Mouse (Mus musculus): ENCODE results near the gene Cox6a2. TPM values are rescaled to one million over a fixed set of nuclear protein-coding genes. Genes with fewer than 3 reads are reported as not detected.
"Not testable (repeated sequence)": the region's sequence is repeated elsewhere in the genome, so short reads cannot be mapped to it uniquely, and the experiment has no call there.

The Cox6a2 gene
- polyA plus RNA-seq, 1 experiment from 2014 or later = 1.1 TPM

GRCm38 (mm10) chr7:128158688-128159354 lies 47.4 kb downstream of the Cox6a2 start:
- DNase-seq; H3K9me3 ChIP-seq (ENCODE audit: low read length); H3K36me3 ChIP-seq (replicated peaks; ENCODE audit: insufficient read depth, low read length); H3K4me2 ChIP-seq (ENCODE audit: low read depth, low read length); H3K27me3 ChIP-seq (ENCODE audit: insufficient read depth, low read length); H3K4me3 ChIP-seq (ENCODE audit: low read depth, low read length); H3K9ac ChIP-seq (replicated peaks); H3K4me1 ChIP-seq (ENCODE audit: insufficient read depth): not testable (repeated sequence)
- peak overlapping the region; percentile 48; the same call in 1 of the 2 replicates for H3K27ac ChIP-seq (ENCODE audit: low read depth)
- WGBS (ENCODE audit: insufficient replicate concordance) = 32% methylated on average over 7 of the region's 8 CpGs
- TF ChIP-seq EP300 (IDR thresholded peaks at IDR 0.05; ENCODE audit: low read depth) = peak; percentile 27; the same call in 1 of the 2 replicates
- peak; percentile 57; the same call in 1 of the 2 replicates for ATAC-seq

Other genes with a start within 250 kb of the Cox6a2 start
- gene Fus, start 238.9 kb downstream of the Cox6a2 start, polyA plus RNA-seq (2015; fragmentation: Nextera tagmentation; extraction: Ambion mirVana) = 94.5 and 99.2 TPM in 2 replicates
- 25.8 TPM in 2 replicates for gene Pycard, start 212.5 kb downstream of the Cox6a2 start, polyA plus RNA-seq (2015; fragmentation: Nextera tagmentation; extraction: Ambion mirVana)
- 0.12 TPM in 1 of 2 replicates, not detected in the other for gene Trim72, start 202.4 kb downstream of the Cox6a2 start, polyA plus RNA-seq (2015; fragmentation: Nextera tagmentation; extraction: Ambion mirVana)
- 5.1 and 6.1 TPM in 2 replicates for gene Itgam, start 143.7 kb downstream of the Cox6a2 start, polyA plus RNA-seq (2015; fragmentation: Nextera tagmentation; extraction: Ambion mirVana)
- 0.51 TPM in 1 of 2 replicates, not detected in the other for gene Gm49368, start 143.7 kb downstream of the Cox6a2 start, polyA plus RNA-seq (2015; fragmentation: Nextera tagmentation; extraction: Ambion mirVana)
- gene Itgax, start 76.8 kb downstream of the Cox6a2 start, polyA plus RNA-seq (2015; fragmentation: Nextera tagmentation; extraction: Ambion mirVana) = 0.26 and 0.34 TPM in 2 replicates
- gene Itgad, start 52.0 kb downstream of the Cox6a2 start, polyA plus RNA-seq (2015; fragmentation: Nextera tagmentation; extraction: Ambion mirVana) = 0.28 and 0.31 TPM in 2 replicates
- gene Armc5, start 31.0 kb upstream of the Cox6a2 start, polyA plus RNA-seq (2015; fragmentation: Nextera tagmentation; extraction: Ambion mirVana) = 5.4 and 5.6 TPM in 2 replicates
- 1.7 and 2.2 TPM in 2 replicates for gene 9130023H24Rik, start 31.6 kb upstream of the Cox6a2 start, polyA plus RNA-seq (2015; fragmentation: Nextera tagmentation; extraction: Ambion mirVana)
- 10.1 and 10.4 TPM in 2 replicates for gene Tgfb1i1, start 40.4 kb upstream of the Cox6a2 start, polyA plus RNA-seq (2015; fragmentation: Nextera tagmentation; extraction: Ambion mirVana)
- 1.3 and 1.8 TPM in 2 replicates for gene Slc5a2, start 59.3 kb upstream of the Cox6a2 start, polyA plus RNA-seq (2015; fragmentation: Nextera tagmentation; extraction: Ambion mirVana)
- gene BC017158, start 91.8 kb upstream of the Cox6a2 start, polyA plus RNA-seq (2015; fragmentation: Nextera tagmentation; extraction: Ambion mirVana) = 9.4 and 9.6 TPM in 2 replicates
- 31.7 and 32.3 TPM in 2 replicates for gene Rgs10, start 212.4 kb upstream of the Cox6a2 start, polyA plus RNA-seq (2015; fragmentation: Nextera tagmentation; extraction: Ambion mirVana)